Mouse (Mus musculus) layer of hippocampus, adult 2 months (tissue): ENCODE measurements around the gene Efna1. TPM values are rescaled to one million over a fixed set of nuclear protein-coding genes. Genes with fewer than 3 reads are reported as not detected.

ENCODE experiments used
- DNase-seq, 2 experiments: peaks; one replicate each; pipeline ENCODE4 v3.0.0; 2022; ENCODE audit warnings: low spot score in 2 of 2
- H3K27ac ChIP-seq: fragments of 200-600 bp; 2 replicates; pipeline ENCODE4 v1.8.1; 2022
- H3K4me3 ChIP-seq: fragments of 200-600 bp; 2 replicates; pipeline ENCODE4 v1.8.1; 2022; ENCODE audit warnings: mild to moderate bottlenecking
- CTCF ChIP-seq: fragments of 200-600 bp; conservative IDR thresholded peaks from 2 replicates; pipeline ENCODE4 v1.8.1; 2022; ENCODE audit warnings: antibody characterized with exemption, mild to moderate bottlenecking, moderate library complexity
- total RNA-seq, 2 experiments: library from RNA; stranded (reverse); gene quantifications; 2 replicates each; pipeline ENCODE4 v1.2.3; 2021

The Efna1 gene
- total RNA-seq, 2 experiments from 2014 or later, result 7.6 to 7.9 TPM

- H3K4me3 ChIP-seq, result no peak overlapping the region
- peak; percentile 59 for TF ChIP-seq CTCF
- DNase-seq, result no peak
- H3K27ac ChIP-seq, result no peak overlapping the region
These were observed 19.6 kb upstream of the Efna1 start for GRCm38 (mm10) chr3:89300514-89300913.

GRCm38 (mm10) chr3:89300071-89300470, 19.1 kb upstream of the Efna1 start:
- TF ChIP-seq CTCF, result no peak
- Histone ChIP-seq H3K27ac (0 out of 2 replicates have a peak overlapping the region, but pooled peaks have one; percentile 43), H3K4me3 (peak overlapping the region; percentile 46; the same call in 1 of the 2 replicates)
- no peak for DNase-seq

DNA sequence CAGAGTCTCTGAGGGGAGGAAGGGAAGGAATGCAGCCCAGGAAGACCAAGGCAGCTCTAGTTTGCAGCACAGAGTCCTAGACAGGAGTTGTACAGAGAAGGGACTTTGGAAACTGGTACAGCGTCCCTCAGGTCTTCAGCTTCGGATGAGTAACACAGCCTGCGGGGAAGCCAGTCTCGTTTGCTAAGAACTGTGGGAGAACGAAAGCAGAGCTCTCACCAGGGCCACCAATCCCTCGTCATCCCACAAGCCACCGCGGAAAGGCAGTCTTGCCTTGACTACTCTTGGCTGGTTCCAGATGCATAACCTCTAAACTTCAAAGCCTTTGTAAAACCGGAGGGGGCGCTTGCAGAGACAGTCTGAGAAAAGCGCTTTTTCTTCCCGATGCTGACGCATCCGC, 18.6 kb upstream of the Efna1 start:
- H3K27ac ChIP-seq, result peak overlapping the region; percentile 43; the same call in 1 of the 2 replicates
- peak overlapping the region; percentile 46 for H3K4me3 ChIP-seq
- DNase-seq, result no peak
- peak; percentile 50 for TF ChIP-seq CTCF

DNA sequence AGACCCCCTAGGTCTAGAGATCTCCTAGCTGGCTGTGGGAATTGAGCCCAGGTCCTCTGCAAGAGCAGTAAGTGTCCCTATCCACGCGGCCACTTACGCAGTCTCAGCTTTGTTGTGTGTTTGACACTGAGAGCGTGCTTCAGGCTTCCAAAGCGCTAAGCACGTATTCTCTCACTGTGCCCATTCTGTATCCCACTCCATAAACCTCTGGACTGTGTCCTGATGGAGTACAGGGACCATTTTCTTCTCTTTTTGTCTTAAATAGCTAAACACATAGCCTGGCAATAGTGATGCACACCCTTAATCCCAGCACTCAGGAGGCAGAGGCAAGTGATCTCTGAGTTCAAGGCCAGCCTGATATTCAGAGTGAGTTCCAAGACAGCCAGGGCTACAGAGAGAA, 18.0 kb upstream of the Efna1 start:
- no peak for DNase-seq
- no peak for TF ChIP-seq CTCF
- H3K4me3 ChIP-seq, result no peak overlapping the region
- no peak overlapping the region for H3K27ac ChIP-seq

GRCm38 (mm10) chr3:89296761-89297396, 15.9 kb upstream of the Efna1 start:
- peak overlapping the region; percentile 87 for H3K27ac ChIP-seq
- no peak for TF ChIP-seq CTCF
- no peak for DNase-seq
- no peak overlapping the region for H3K4me3 ChIP-seq

- no peak for TF ChIP-seq CTCF
- Histone ChIP-seq H3K27ac (peak overlapping the region; percentile 87), H3K4me3 (no peak overlapping the region)
- peak in 1 of 2 experiments; percentile 41 for DNase-seq
These were observed 14.8 kb upstream of the Efna1 start for GRCm38 (mm10) chr3:89295685-89296230.

DNA sequence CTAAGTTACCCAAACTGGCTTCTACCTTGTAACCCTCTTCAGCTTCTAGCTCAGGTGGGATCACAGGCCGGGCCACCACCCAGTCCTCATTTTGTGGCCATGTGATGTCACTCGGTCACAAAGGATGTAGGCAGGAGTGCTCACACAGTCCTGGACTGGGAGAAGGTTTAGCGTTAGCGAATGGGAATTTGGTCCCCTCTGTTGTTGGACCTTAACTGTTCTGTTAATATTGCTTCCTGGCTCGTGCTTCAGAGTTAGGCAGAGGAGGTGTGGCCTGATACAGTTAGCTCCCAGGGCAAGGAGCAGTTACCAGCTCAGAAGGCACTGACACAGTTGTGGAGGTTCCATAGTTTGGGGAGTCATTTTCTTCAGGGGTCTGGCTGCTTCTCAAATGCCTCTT, 13.3 kb upstream of the Efna1 start:
- Histone ChIP-seq H3K27ac (no peak overlapping the region), H3K4me3 (no peak overlapping the region)
- DNase-seq, result no peak
- no peak for TF ChIP-seq CTCF

- no peak overlapping the region for H3K4me3 ChIP-seq
- H3K27ac ChIP-seq, result no peak overlapping the region
- no peak for DNase-seq
- TF ChIP-seq CTCF, result no peak
These were observed 12.4 kb upstream of the Efna1 start for GRCm38 (mm10) chr3:89293247-89293918.

GRCm38 (mm10) chr3:89292303-89292702, 11.4 kb upstream of the Efna1 start:
- H3K27ac ChIP-seq, result no peak overlapping the region
- DNase-seq, result no peak
- no peak for TF ChIP-seq CTCF
- H3K4me3 ChIP-seq, result no peak overlapping the region

GRCm38 (mm10) chr3:89291874-89292273, 10.9 kb upstream of the Efna1 start:
- TF ChIP-seq CTCF, result no peak
- H3K27ac ChIP-seq, result no peak overlapping the region
- no peak overlapping the region for H3K4me3 ChIP-seq
- DNase-seq, result no peak

DNA sequence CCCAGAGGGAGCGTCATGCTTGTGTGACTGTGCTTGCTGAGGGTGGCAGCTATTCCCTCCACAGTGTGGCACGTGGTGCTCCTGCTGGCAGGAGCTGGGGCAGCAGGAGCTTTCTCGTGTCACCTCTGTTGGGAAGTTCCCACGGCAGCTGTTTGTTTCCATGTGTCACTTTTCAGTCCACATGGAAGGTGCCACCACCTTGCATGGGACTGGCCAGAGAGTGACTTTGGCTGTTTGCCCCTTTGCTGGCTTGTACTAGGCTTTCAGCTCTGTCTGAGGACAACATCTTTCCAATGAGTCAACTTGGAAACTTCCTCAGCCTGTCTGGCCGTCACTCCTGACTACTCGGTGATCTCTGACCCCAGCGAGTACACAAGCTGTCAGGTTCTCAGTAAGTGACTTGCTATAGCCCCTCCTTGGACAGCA, 7.6 kb upstream of the Efna1 start:
- Histone ChIP-seq H3K4me3 (no peak overlapping the region), H3K27ac (no peak overlapping the region)
- DNase-seq, result no peak
- TF ChIP-seq CTCF, result peak; percentile 18; the same call in 1 of the 2 replicates

- no peak overlapping the region for H3K4me3 ChIP-seq
- no peak for DNase-seq
- no peak for TF ChIP-seq CTCF
- H3K27ac ChIP-seq, result no peak overlapping the region
These were observed 6.3 kb upstream of the Efna1 start for GRCm38 (mm10) chr3:89287286-89287685.

- DNase-seq, result no peak
- H3K27ac ChIP-seq, result no peak overlapping the region
- no peak overlapping the region for H3K4me3 ChIP-seq
- no peak for TF ChIP-seq CTCF
These were observed 4.6 kb upstream of the Efna1 start for GRCm38 (mm10) chr3:89285526-89285925.
